Comparison of ENCODE assay signal across 31 mouse cellular contexts in genomic region chr11:88468996-88469395, GRCm38 (mm10).
DNase-seq lines count a peak whose midpoint lies in the region; ATAC-seq and TF ChIP-seq lines count a peak whose summit lies in the region.
"Had no signal": no experiment of that assay in that cellular context is flagged by ENCODE, and none has a peak within 500 bp of the region (broad histone marks: within the 10 kb centered on the region; RNA-seq: fewer than 3 reads in every experiment).

No protein-coding gene starts in this region.

- H3K27ac ChIP-seq in heart, embryonic 10.5 days, result peak overlapping the region; percentile 76
- H3K27ac ChIP-seq in heart, adult 2 months, result no peak overlapping the region
- peak overlapping the region; percentile 74 for H3K27ac ChIP-seq in heart, embryonic 15.5 days
- no peak overlapping the region for H3K27ac ChIP-seq in midbrain, embryonic 12.5 days (replicated peaks)
- H3K27ac ChIP-seq in midbrain, embryonic 15.5 days, result no peak overlapping the region
- H3K27ac ChIP-seq: embryonic facial prominence, embryonic 13.5 days; forebrain, embryonic 15.5 days; intestine, embryonic 15.5 days; limb, embryonic 10.5 days; limb, embryonic 15.5 days; liver, embryonic 14.5 days; macrophage had no signal

- H3K4me3 ChIP-seq in heart, embryonic 10.5 days, result no peak overlapping the region
- H3K4me3 ChIP-seq in heart, adult 2 months, result no peak overlapping the region
- H3K4me3 ChIP-seq in heart, embryonic 15.5 days, result no peak overlapping the region
- H3K4me3 ChIP-seq in midbrain, embryonic 12.5 days, result no peak overlapping the region
- H3K4me3 ChIP-seq in midbrain, embryonic 15.5 days, result no peak overlapping the region
- H3K4me3 ChIP-seq: embryonic facial prominence, embryonic 13.5 days; forebrain, embryonic 10.5 days; forebrain, embryonic 15.5 days; gastrocnemius, adult 2 months; intestine, embryonic 15.5 days; limb, embryonic 10.5 days; limb, embryonic 15.5 days; stomach, embryonic 15.5 days had no signal

- TF ChIP-seq POLR2A in heart, adult 2 months (IDR thresholded peaks at IDR 0.05; ENCODE audit: insufficient read depth, low read depth, low read length), result no peak

- H3K9ac ChIP-seq in heart, adult 2 months (ENCODE audit: low read depth, low read length), result no peak overlapping the region
- no peak overlapping the region for H3K9ac ChIP-seq in heart, embryonic 15.5 days
- H3K9ac ChIP-seq in midbrain, embryonic 12.5 days (replicated peaks), result 0 out of 2 replicates have a peak overlapping the region, but pooled peaks have one; percentile 5
- no peak overlapping the region for H3K9ac ChIP-seq in midbrain, embryonic 15.5 days
- H3K9ac ChIP-seq: embryonic facial prominence, embryonic 13.5 days; forebrain, embryonic 15.5 days; intestine, embryonic 15.5 days; limb, embryonic 15.5 days; liver, embryonic 14.5 days; stomach, embryonic 15.5 days had no signal

- intact Hi-C loops in heart, adult 2 months (cut with DNase I), result no loop called here
- intact Hi-C loops in heart, postnatal 10 days (cut with DNase I), result no loop called here
- intact Hi-C loops in left cerebral cortex, postnatal 10 days (cut with DNase I), result no loop called here

- 0 out of 2 replicates have a peak, but pooled peaks cover 3% of the 10 kb centered on the region for H3K36me3 ChIP-seq in heart, embryonic 10.5 days
- H3K36me3 ChIP-seq in heart, adult 2 months (ENCODE audit: control insufficient read depth, insufficient read depth, low read length), result peaks cover 2% of the 10 kb centered on the region
- H3K36me3 ChIP-seq in heart, embryonic 15.5 days, result no peaks in the 10 kb centered on the region
- H3K36me3 ChIP-seq in midbrain, embryonic 12.5 days, result peaks cover 9% of the 10 kb centered on the region
- no peaks in the 10 kb centered on the region for H3K36me3 ChIP-seq in midbrain, embryonic 15.5 days (replicated peaks)
- H3K36me3 ChIP-seq: embryonic facial prominence, embryonic 13.5 days; forebrain, embryonic 15.5 days; intestine, embryonic 15.5 days; limb, embryonic 15.5 days; stomach, embryonic 15.5 days had no signal

- no peaks in the 10 kb centered on the region for H3K9me3 ChIP-seq in heart, embryonic 10.5 days
- H3K9me3 ChIP-seq in heart, embryonic 15.5 days (replicated peaks), result no peaks in the 10 kb centered on the region
- H3K9me3 ChIP-seq in midbrain, embryonic 12.5 days, result no peaks in the 10 kb centered on the region
- no peaks in the 10 kb centered on the region for H3K9me3 ChIP-seq in midbrain, embryonic 15.5 days
- H3K9me3 ChIP-seq: embryonic facial prominence, embryonic 13.5 days; forebrain, embryonic 10.5 days; forebrain, embryonic 15.5 days; intestine, embryonic 15.5 days; limb, embryonic 10.5 days; limb, embryonic 15.5 days; stomach, embryonic 15.5 days had no signal

- TF ChIP-seq EP300 in heart, adult 2 months (IDR thresholded peaks at IDR 0.05; ENCODE audit: insufficient read depth, low read depth, low read length), result no peak

- H3K4me1 ChIP-seq in heart, embryonic 10.5 days, result peaks cover 64% of the 10 kb centered on the region
- peaks cover 8% of the 10 kb centered on the region for H3K4me1 ChIP-seq in heart, adult 2 months (ENCODE audit: control insufficient read depth, insufficient read depth, low read length)
- peaks cover 72% of the 10 kb centered on the region for H3K4me1 ChIP-seq in heart, embryonic 15.5 days (replicated peaks)
- peaks cover 62% of the 10 kb centered on the region for H3K4me1 ChIP-seq in midbrain, embryonic 12.5 days
- peaks cover 47% of the 10 kb centered on the region for H3K4me1 ChIP-seq in midbrain, embryonic 15.5 days

- no peaks in the 10 kb centered on the region for H3K79me2 ChIP-seq in heart, adult 2 months (replicated peaks; ENCODE audit: control insufficient read depth, insufficient read depth, low read length)

- no peak for TF ChIP-seq CTCF in heart, adult 2 months (IDR thresholded peaks at IDR 0.05)

- no peak for ATAC-seq in heart, embryonic 15.5 days (replicated peaks; ENCODE audit: insufficient number of reproducible peaks, insufficient read depth, low FRiP score, low read depth)
- no peak for ATAC-seq in midbrain, embryonic 12.5 days (ENCODE audit: low FRiP score, low read depth)
- ATAC-seq in midbrain, embryonic 15.5 days (replicated peaks), result no peak
- ATAC-seq: forebrain, embryonic 15.5 days; hindbrain, embryonic 16.5 days; intestine, embryonic 15.5 days; Patski had no signal

- H3K27me3 ChIP-seq in heart, embryonic 10.5 days (ENCODE audit: insufficient read depth, poor library complexity, severe bottlenecking), result no peaks in the 10 kb centered on the region
- no peaks in the 10 kb centered on the region for H3K27me3 ChIP-seq in heart, adult 2 months (ENCODE audit: control insufficient read depth, insufficient read depth, low read length)
- H3K27me3 ChIP-seq in heart, embryonic 15.5 days, result no peaks in the 10 kb centered on the region
- no peaks in the 10 kb centered on the region for H3K27me3 ChIP-seq in midbrain, embryonic 12.5 days
- H3K27me3 ChIP-seq in midbrain, embryonic 15.5 days (replicated peaks), result no peaks in the 10 kb centered on the region
- H3K27me3 ChIP-seq: embryonic facial prominence, embryonic 13.5 days; forebrain, embryonic 15.5 days; intestine, embryonic 15.5 days; limb, embryonic 15.5 days; Patski; stomach, embryonic 15.5 days had no signal

- no peak overlapping the region for H3K4me2 ChIP-seq in heart, embryonic 15.5 days
- H3K4me2 ChIP-seq in midbrain, embryonic 12.5 days (replicated peaks), result no peak overlapping the region
- no peak overlapping the region for H3K4me2 ChIP-seq in midbrain, embryonic 15.5 days
- H3K4me2 ChIP-seq: embryonic facial prominence, embryonic 13.5 days; forebrain, embryonic 15.5 days; intestine, embryonic 15.5 days; limb, embryonic 15.5 days; stomach, embryonic 15.5 days had no signal

- DNase-seq in heart, embryonic 10.5 days (ENCODE audit: low spot score), result no peak
- no peak for DNase-seq in heart, adult 2 months
- DNase-seq in heart, postnatal 10 days, result no peak
- DNase-seq in liver, result no peak
- DNase-seq in left cerebral cortex, postnatal 10 days (ENCODE audit: extremely low spot score in 1 of 2, low spot score in 2 of 2), result no peak
- DNase-seq: cerebellum, adult 18-20 months; cerebellum, postnatal 10 days; gastrocnemius, adult 2 months; gastrocnemius, postnatal 36 days; heart, postnatal 14 days; kidney, adult 2 months; kidney, postnatal 4 days; lung, adult 2 months; lung, postnatal 10 days; midbrain, embryonic 14.5 days; right cerebral cortex, postnatal 25 days; thymus, postnatal 14 days had no signal

Comparison
In these comparisons a context has a peak if more than half of its experiments do, and no peak if none do; other contexts are left out.
1. H3K27ac ChIP-seq: peak in heart, embryonic 10.5 days (single experiment) and heart, embryonic 15.5 days (single experiment); none in heart, adult 2 months (single experiment), midbrain, embryonic 12.5 days (single experiment) and midbrain, embryonic 15.5 days (single experiment).